Mouse (Mus musculus): ENCODE measurements around the gene Olfr1391.

- TF ChIP-seq FLI1 (IDR thresholded peaks at IDR 0.05; ENCODE audit: low read length), result no peak
- no peak for TF ChIP-seq GATA1 (IDR thresholded peaks at IDR 0.05; ENCODE audit: borderline replicate concordance, low read length)
Measured at GRCm38 (mm10) chr11:49278222-49278621, 44.3 kb upstream of the Olfr1391 start, which contains the start of gene Olfr1393.

All from megakaryocyte, embryonic 14.5 days (primary cell).